Mouse (Mus musculus) heart, postnatal 14 days (tissue): ENCODE data around the gene Htt. TPM values are rescaled to one million over a fixed set of nuclear protein-coding genes. Genes with fewer than 3 reads are reported as not detected.

Source experiments
- microRNA-seq, 2 experiments: library from miRNA; unstranded; fragments of <30 nt; microRNA quantifications; one replicate each; pipeline ENCODE4 v1.2.0; 2021 to 2022
- total RNA-seq, 2 experiments: library from RNA; stranded (reverse); gene quantifications; 2 replicates each; pipeline ENCODE4 v1.2.3; 2021

Gene Htt
- total RNA-seq, 2 experiments from 2014 or later, result 13.6 to 14.1 TPM

Small RNAs within 50 kb of the gene (microRNA-seq; reads per million reads assigned to microRNA genes)
- gene Mir467g, result 0 reads per million in 2 experiments

Other genes starting within 250 kb of the Htt start
- 1 to 10 TPM; 6.4 to 8.3 TPM for gene Tnip2, start 247.7 kb upstream of the Htt start, total RNA-seq
- 1 to 10 TPM; 3.8 to 4.6 TPM for gene Sh3bp2, start 235.9 kb upstream of the Htt start, total RNA-seq
- gene Add1, start 188.1 kb upstream of the Htt start, total RNA-seq, result 100 to 1,000 TPM; 149 to 154 TPM
- 10 to 100 TPM; 13.6 to 17.1 TPM for gene Mfsd10, start 124.5 kb upstream of the Htt start, total RNA-seq
- gene Nop14, start 101.6 kb upstream of the Htt start, total RNA-seq, result 10 to 100 TPM in 1 of 2 experiments, 1 to 10 TPM in 1; 9.9 to 10.1 TPM
- 1 to 10 TPM in 1 of 2 experiments, under 1 TPM in 1; 0.78 to 2.4 TPM for gene Grk4, start 101.4 kb upstream of the Htt start, total RNA-seq
- gene Msantd1, start 146.3 kb downstream of the Htt start, total RNA-seq, result under 1 TPM; 0.34 to 0.65 TPM
- gene Rgs12, start 187.7 kb downstream of the Htt start, total RNA-seq, result 10 to 100 TPM; 24.3 to 30.4 TPM